Mouse (Mus musculus): Measurements from ENCODE around the gene 9130213A22Rik. TPM values are rescaled to one million over a fixed set of nuclear protein-coding genes. Genes with fewer than 3 reads are reported as not detected.
A peak's percentile ranks its signal among the peaks of the same experiment; 100 is the strongest.
"Not testable (repeated sequence)": the region's sequence is repeated elsewhere in the genome, so short reads cannot be mapped to it uniquely, and the experiment has no call there.

9130213A22Rik gene
- polyA plus RNA-seq, 1 experiment: 0.74 TPM

GRCm38 (mm10) chr11:69098039-69098761, 24.2 kb downstream of the 9130213A22Rik start:
- TF ChIP-seq CTCF (conservative IDR thresholded peaks at IDR 0.05; ENCODE audit: insufficient read depth, insufficient read length, low read depth, low read length) (no peak), POLR2A (IDR thresholded peaks at IDR 0.05; ENCODE audit: low read depth, low read length) (no peak)
- Histone ChIP-seq H3K4me1 (ENCODE audit: control insufficient read depth, insufficient read depth, low read length) (peaks cover 21% of the 10 kb centered on the region), H3K27me3 (replicated peaks; ENCODE audit: control insufficient read depth, insufficient read depth, low read length) (no peaks in the 10 kb centered on the region), H3K27ac (ENCODE audit: insufficient read depth, low read depth, low read length) (peak overlapping the region; percentile 99), H3K4me3 (ENCODE audit: insufficient read depth, low read depth, low read length) (peak overlapping the region; percentile 17; the same call in 1 of the 2 replicates), H3K36me3 (ENCODE audit: control insufficient read depth, insufficient read depth, low read length) (peaks cover 16% of the 10 kb centered on the region)
- WGBS: 11% methylated on average over 8 of the region's 8 CpGs
- DNase-seq: no peak

GRCm38 (mm10) chr11:69096987-69097900, 25.1 kb downstream of the 9130213A22Rik start:
- Histone ChIP-seq H3K4me1 (ENCODE audit: control insufficient read depth, insufficient read depth, low read length) (peaks cover 26% of the 10 kb centered on the region), H3K27ac (ENCODE audit: insufficient read depth, low read depth, low read length) (peak overlapping the region; percentile 99), H3K36me3 (ENCODE audit: control insufficient read depth, insufficient read depth, low read length) (peaks cover 14% of the 10 kb centered on the region), H3K4me3 (ENCODE audit: insufficient read depth, low read depth, low read length) (peak overlapping the region; percentile 50), H3K27me3 (replicated peaks; ENCODE audit: control insufficient read depth, insufficient read depth, low read length) (no peaks in the 10 kb centered on the region)
- DNase-seq: peak; percentile 100
- TF ChIP-seq CTCF (conservative IDR thresholded peaks at IDR 0.05; ENCODE audit: insufficient read depth, insufficient read length, low read depth, low read length) (no peak), POLR2A (IDR thresholded peaks at IDR 0.05; ENCODE audit: low read depth, low read length) (peak; percentile 50)
- 1% methylated on average over 29 of the region's 29 CpGs for WGBS

- H3K4me1 ChIP-seq (ENCODE audit: control insufficient read depth, insufficient read depth, low read length): peaks cover 26% of the 10 kb centered on the region
- H3K36me3 ChIP-seq (ENCODE audit: control insufficient read depth, insufficient read depth, low read length): peaks cover 7% of the 10 kb centered on the region
- H3K27me3 ChIP-seq (replicated peaks; ENCODE audit: control insufficient read depth, insufficient read depth, low read length): no peaks in the 10 kb centered on the region
- WGBS: 7% methylated on average over 9 of the region's 9 CpGs
- no peak for DNase-seq
- H3K4me3 ChIP-seq (ENCODE audit: insufficient read depth, low read depth, low read length): peak overlapping the region; percentile 91
- peak overlapping the region; percentile 99 for H3K27ac ChIP-seq (ENCODE audit: insufficient read depth, low read depth, low read length)
- no peak for TF ChIP-seq CTCF (conservative IDR thresholded peaks at IDR 0.05; ENCODE audit: insufficient read depth, insufficient read length, low read depth, low read length)
- TF ChIP-seq POLR2A (IDR thresholded peaks at IDR 0.05; ENCODE audit: low read depth, low read length): peak; percentile 12
These were observed 25.9 kb downstream of the 9130213A22Rik start for GRCm38 (mm10) chr11:69096360-69096986.

- WGBS: under 1% methylated on average over 27 of the region's 27 CpGs
- Histone ChIP-seq H3K4me1 (ENCODE audit: control insufficient read depth, insufficient read depth, low read length) (peaks cover 26% of the 10 kb centered on the region), H3K4me3 (ENCODE audit: insufficient read depth, low read depth, low read length) (peak overlapping the region; percentile 91), H3K27ac (ENCODE audit: insufficient read depth, low read depth, low read length) (peak overlapping the region; percentile 99), H3K27me3 (replicated peaks; ENCODE audit: control insufficient read depth, insufficient read depth, low read length) (no peaks in the 10 kb centered on the region), H3K36me3 (ENCODE audit: control insufficient read depth, insufficient read depth, low read length) (peaks cover under 1% of the 10 kb centered on the region; the same call in 1 of the 2 replicates)
- TF ChIP-seq POLR2A (IDR thresholded peaks at IDR 0.05; ENCODE audit: low read depth, low read length) (no peak), CTCF (conservative IDR thresholded peaks at IDR 0.05; ENCODE audit: insufficient read depth, insufficient read length, low read depth, low read length) (no peak)
- peak; percentile 60 for DNase-seq
These were observed 26.7 kb downstream of the 9130213A22Rik start for GRCm38 (mm10) chr11:69095511-69096231.

- H3K4me1 ChIP-seq (ENCODE audit: control insufficient read depth, insufficient read depth, low read length): peaks cover 22% of the 10 kb centered on the region
- peak within 1 kb of the TSS; percentile 99 for H3K27ac ChIP-seq (ENCODE audit: insufficient read depth, low read depth, low read length)
- H3K27me3 ChIP-seq (replicated peaks; ENCODE audit: control insufficient read depth, insufficient read depth, low read length): no peaks in the 10 kb centered on the region
- DNase-seq: peak; percentile 100
- H3K36me3 ChIP-seq (ENCODE audit: control insufficient read depth, insufficient read depth, low read length): no peaks in the 10 kb centered on the region
- peak within 1 kb of the TSS; percentile 91 for H3K4me3 ChIP-seq (ENCODE audit: insufficient read depth, low read depth, low read length)
- WGBS: under 1% methylated on average over 37 of the region's 37 CpGs
- TF ChIP-seq CTCF (conservative IDR thresholded peaks at IDR 0.05; ENCODE audit: insufficient read depth, insufficient read length, low read depth, low read length) (no peak), POLR2A (IDR thresholded peaks at IDR 0.05; ENCODE audit: low read depth, low read length) (peak; percentile 92)
These were observed 27.5 kb downstream of the 9130213A22Rik start, which contains the start of gene Per1 for GRCm38 (mm10) chr11:69094697-69095429. TSS of gene Per1 (plus strand) at chr11:69095217.

GRCm38 (mm10) chr11:69093856-69094255, 28.5 kb downstream of the 9130213A22Rik start:
- not testable (repeated sequence) for H3K36me3 ChIP-seq (ENCODE audit: control insufficient read depth, insufficient read depth, low read length); DNase-seq; H3K4me3 ChIP-seq (ENCODE audit: insufficient read depth, low read depth, low read length); H3K27ac ChIP-seq (ENCODE audit: insufficient read depth, low read depth, low read length); H3K27me3 ChIP-seq (replicated peaks; ENCODE audit: control insufficient read depth, insufficient read depth, low read length)
- 88% methylated on average over 7 of the region's 7 CpGs for WGBS
- H3K4me1 ChIP-seq (ENCODE audit: control insufficient read depth, insufficient read depth, low read length): peaks cover 27% of the 10 kb centered on the region
